ENCODE assay signal across 16 mouse cellular contexts in the genomic region with DNA sequence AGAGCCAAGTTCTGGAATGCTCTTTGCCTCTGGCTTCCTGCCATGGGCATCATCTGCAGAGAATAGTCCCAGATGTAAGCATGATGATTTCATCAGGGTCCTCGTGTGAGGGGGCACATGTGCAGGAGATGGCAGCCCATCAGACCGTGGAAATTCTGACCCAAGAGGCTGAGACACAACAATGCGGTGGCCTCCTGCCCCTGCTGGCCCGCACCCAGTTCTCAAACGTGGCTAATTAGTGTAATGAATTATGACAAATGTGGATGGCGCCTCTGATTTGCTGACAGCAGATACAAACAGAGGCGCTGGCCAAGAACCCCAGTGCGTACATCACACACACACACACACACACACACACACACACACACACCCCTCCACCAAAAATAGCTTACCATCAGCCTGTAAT. TPM values are rescaled to one million over a fixed set of nuclear protein-coding genes. Genes with fewer than 3 reads are reported as not detected.
A peak's percentile ranks its signal among the peaks of the same experiment; 100 is the strongest.
DNase-seq lines count a peak whose midpoint lies in the region; ATAC-seq lines count a peak whose summit lies in the region.
"Had no signal": no experiment of that assay in that cellular context is flagged by ENCODE, and none has a peak within 500 bp of the region (broad histone marks: within the 10 kb centered on the region; RNA-seq: fewer than 3 reads in every experiment).

No protein-coding gene starts in this region.

- no peaks in the 10 kb centered on the region for H3K9me3 ChIP-seq in forebrain, embryonic 15.5 days
- H3K9me3 ChIP-seq in forebrain, embryonic 10.5 days, result no peaks in the 10 kb centered on the region
- no peaks in the 10 kb centered on the region for H3K9me3 ChIP-seq in lung, embryonic 16.5 days (ENCODE audit: control insufficient read depth, low read length)
- H3K9me3 ChIP-seq in forebrain, embryonic 16.5 days (ENCODE audit: control insufficient read depth, low read length), result no peaks in the 10 kb centered on the region
- no peaks in the 10 kb centered on the region for H3K9me3 ChIP-seq in liver, embryonic 11.5 days (ENCODE audit: control insufficient read depth, low read length)
- H3K9me3 ChIP-seq: embryonic facial prominence, embryonic 12.5 days; heart, embryonic 13.5 days; limb, embryonic 13.5 days; neural tube, embryonic 12.5 days had no signal

- no peak overlapping the region for H3K9ac ChIP-seq in forebrain, embryonic 15.5 days (replicated peaks)
- H3K9ac ChIP-seq in lung, embryonic 16.5 days (ENCODE audit: low read length), result no peak overlapping the region
- H3K9ac ChIP-seq in forebrain, embryonic 16.5 days (replicated peaks; ENCODE audit: low read depth, low read length), result no peak overlapping the region
- H3K9ac ChIP-seq in liver, embryonic 11.5 days (ENCODE audit: low read depth, low read length), result no peak overlapping the region
- H3K9ac ChIP-seq: embryonic facial prominence, embryonic 12.5 days; heart, embryonic 13.5 days; limb, embryonic 13.5 days; neural tube, embryonic 12.5 days had no signal

- H3K27me3 ChIP-seq in forebrain, embryonic 15.5 days, result no peaks in the 10 kb centered on the region
- H3K27me3 ChIP-seq in forebrain, embryonic 10.5 days (ENCODE audit: poor library complexity, severe bottlenecking), result peaks cover 10% of the 10 kb centered on the region; the same call in 1 of the 2 replicates
- H3K27me3 ChIP-seq in lung, embryonic 16.5 days (ENCODE audit: control insufficient read depth, insufficient read depth, low read depth, low read length), result no peaks in the 10 kb centered on the region
- no peaks in the 10 kb centered on the region for H3K27me3 ChIP-seq in forebrain, embryonic 16.5 days (replicated peaks; ENCODE audit: control insufficient read depth, insufficient read depth, low read length)
- H3K27me3 ChIP-seq in liver, embryonic 11.5 days (replicated peaks; ENCODE audit: control insufficient read depth, insufficient read depth, low read length), result no peaks in the 10 kb centered on the region
- H3K27me3 ChIP-seq: neural tube, embryonic 12.5 days had no signal

- no peak overlapping the region for H3K4me3 ChIP-seq in forebrain, embryonic 15.5 days
- no peak overlapping the region for H3K4me3 ChIP-seq in forebrain, embryonic 10.5 days
- no peak overlapping the region for H3K4me3 ChIP-seq in lung, embryonic 16.5 days (ENCODE audit: low read length)
- no peak overlapping the region for H3K4me3 ChIP-seq in forebrain, embryonic 16.5 days (replicated peaks; ENCODE audit: low read length)
- no peak overlapping the region for H3K4me3 ChIP-seq in liver, embryonic 11.5 days (ENCODE audit: low read depth, low read length)
- H3K4me3 ChIP-seq: embryonic facial prominence, embryonic 12.5 days; heart, embryonic 13.5 days; limb, embryonic 13.5 days; neural tube, embryonic 12.5 days had no signal

- H3K4me2 ChIP-seq in forebrain, embryonic 15.5 days (replicated peaks), result no peak overlapping the region
- H3K4me2 ChIP-seq in lung, embryonic 16.5 days (ENCODE audit: low read depth, low read length), result no peak overlapping the region
- H3K4me2 ChIP-seq in forebrain, embryonic 16.5 days (ENCODE audit: low read length), result no peak overlapping the region
- no peak overlapping the region for H3K4me2 ChIP-seq in liver, embryonic 11.5 days
- H3K4me2 ChIP-seq: embryonic facial prominence, embryonic 12.5 days; heart, embryonic 13.5 days; limb, embryonic 13.5 days; neural tube, embryonic 12.5 days had no signal

- peaks cover 12% of the 10 kb centered on the region; the same call in 1 of the 2 replicates for H3K4me1 ChIP-seq in forebrain, embryonic 15.5 days
- H3K4me1 ChIP-seq in forebrain, embryonic 10.5 days, result peaks cover 7% of the 10 kb centered on the region
- peaks cover 9% of the 10 kb centered on the region; the same call in 1 of the 2 replicates for H3K4me1 ChIP-seq in lung, embryonic 16.5 days (replicated peaks; ENCODE audit: control insufficient read depth, insufficient read depth, low read length)
- peaks cover 8% of the 10 kb centered on the region for H3K4me1 ChIP-seq in forebrain, embryonic 16.5 days (replicated peaks; ENCODE audit: control insufficient read depth, insufficient read depth, low read length)
- no peaks in the 10 kb centered on the region for H3K4me1 ChIP-seq in liver, embryonic 11.5 days (replicated peaks; ENCODE audit: control insufficient read depth, insufficient read depth, low read length)

- no peak for DNase-seq in forebrain, embryonic 10.5 days (ENCODE audit: extremely low spot score, low spot score)
- DNase-seq in lung, adult 18-20 months, result no peak
- peak; percentile 6 for DNase-seq in retina, adult 2 months (ENCODE audit: low read depth, low spot score)
- DNase-seq in liver, embryonic 11.5 days (ENCODE audit: low spot score), result no peak
- no peak for DNase-seq in adrenal gland, postnatal 10 days
- DNase-seq: adrenal gland, postnatal 36 days; cerebellum, adult 8-10 months; kidney, adult 9 months had no signal

- H3K36me3 ChIP-seq in forebrain, embryonic 15.5 days, result no peaks in the 10 kb centered on the region
- no peaks in the 10 kb centered on the region for H3K36me3 ChIP-seq in forebrain, embryonic 10.5 days (replicated peaks)
- no peaks in the 10 kb centered on the region for H3K36me3 ChIP-seq in lung, embryonic 16.5 days (ENCODE audit: control insufficient read depth, insufficient read depth, low read length)
- no peaks in the 10 kb centered on the region for H3K36me3 ChIP-seq in forebrain, embryonic 16.5 days (ENCODE audit: control insufficient read depth, insufficient read depth)
- no peaks in the 10 kb centered on the region for H3K36me3 ChIP-seq in liver, embryonic 11.5 days (ENCODE audit: control insufficient read depth, insufficient read depth, low read length)
- H3K36me3 ChIP-seq: embryonic facial prominence, embryonic 12.5 days; heart, embryonic 13.5 days; limb, embryonic 13.5 days; neural tube, embryonic 12.5 days had no signal

- H3K27ac ChIP-seq in forebrain, embryonic 15.5 days (replicated peaks), result no peak overlapping the region
- no peak overlapping the region for H3K27ac ChIP-seq in forebrain, embryonic 10.5 days
- H3K27ac ChIP-seq in lung, embryonic 16.5 days (ENCODE audit: low read length), result 0 out of 2 replicates have a peak overlapping the region, but pooled peaks have one; percentile 23
- H3K27ac ChIP-seq in forebrain, embryonic 16.5 days (ENCODE audit: low read length), result no peak overlapping the region
- no peak overlapping the region for H3K27ac ChIP-seq in liver, embryonic 11.5 days (ENCODE audit: low read depth, low read length)
- H3K27ac ChIP-seq: embryonic facial prominence, embryonic 12.5 days; heart, embryonic 13.5 days; limb, embryonic 13.5 days; neural tube, embryonic 12.5 days had no signal

- WGBS in forebrain, embryonic 15.5 days, result 48% methylated on average over 8 of the region's 8 CpGs
- WGBS in forebrain, embryonic 10.5 days, result 87% methylated on average over 8 of the region's 8 CpGs
- 47% methylated on average over 8 of the region's 8 CpGs for WGBS in lung, embryonic 16.5 days
- 34% methylated on average over 8 of the region's 8 CpGs for WGBS in forebrain, embryonic 16.5 days
- 76% methylated on average over 8 of the region's 8 CpGs for WGBS in liver, embryonic 11.5 days

- peak; percentile 33 for ATAC-seq in forebrain, embryonic 15.5 days (replicated peaks)
- peak; percentile 85 for ATAC-seq in lung, embryonic 16.5 days (ENCODE audit: low read depth)
- ATAC-seq in forebrain, embryonic 16.5 days, result peak; percentile 63
- ATAC-seq in liver, embryonic 11.5 days (replicated peaks; ENCODE audit: low FRiP score), result no peak

RNA-seq across cellular contexts. Expression of gene Fgf18, which starts 42.3 kb away (rescaled TPM):
- 3.0 and 4.3 TPM in 2 replicates for polyA plus RNA-seq in forebrain, embryonic 15.5 days (2015; fragmentation: Nextera tagmentation; extraction: Ambion mirVana)
- 3.6 and 3.8 TPM in 2 replicates for polyA plus RNA-seq in forebrain, embryonic 10.5 days (2016; fragmentation: Nextera tagmentation; extraction: Ambion mirVana)
- 10.8 and 11.3 TPM in 2 replicates for polyA plus RNA-seq in lung, embryonic 16.5 days (2015; fragmentation: Nextera tagmentation; extraction: Ambion mirVana)
- 3.8 and 4.3 TPM in 2 replicates for polyA plus RNA-seq in forebrain, embryonic 16.5 days (2015; fragmentation: Nextera tagmentation; extraction: Ambion mirVana)
- polyA plus RNA-seq in liver, embryonic 11.5 days (2014; fragmentation: Nextera tagmentation; extraction: Ambion mirVana), result 0.56 and 0.90 TPM in 2 replicates
- 1 to 10 TPM; 3.0 to 3.6 TPM for total RNA-seq in adrenal gland, postnatal 10 days (2021)
- total RNA-seq: megakaryocyte progenitor cell, adult 5-6 weeks had no signal

RNA-seq across cellular contexts. Expression of gene Npm1, which starts 58.1 kb away (rescaled TPM):
- 492 and 513 TPM in 2 replicates for polyA plus RNA-seq in forebrain, embryonic 15.5 days (2015; fragmentation: Nextera tagmentation; extraction: Ambion mirVana)
- polyA plus RNA-seq in forebrain, embryonic 10.5 days (2016; fragmentation: Nextera tagmentation; extraction: Ambion mirVana), result 1,478 and 1,686 TPM in 2 replicates
- 736 and 786 TPM in 2 replicates for polyA plus RNA-seq in lung, embryonic 16.5 days (2015; fragmentation: Nextera tagmentation; extraction: Ambion mirVana)
- polyA plus RNA-seq in forebrain, embryonic 16.5 days (2015; fragmentation: Nextera tagmentation; extraction: Ambion mirVana), result 479 and 511 TPM in 2 replicates
- 1,827 and 1,921 TPM in 2 replicates for polyA plus RNA-seq in liver, embryonic 11.5 days (2014; fragmentation: Nextera tagmentation; extraction: Ambion mirVana)
- 100 to 1,000 TPM; 311 to 336 TPM for total RNA-seq in adrenal gland, postnatal 10 days (2021)
